Mouse (Mus musculus) hindbrain, embryonic 10.5 days (tissue): ENCODE results near the gene Arhgef3. TPM values are rescaled to one million over a fixed set of nuclear protein-coding genes. Genes with fewer than 3 reads are reported as not detected.
"Not testable (repeated sequence)": the region's sequence is repeated elsewhere in the genome, so short reads cannot be mapped to it uniquely, and the experiment has no call there.

Experiments used
- DNase-seq: peaks from one replicate; pipeline ENCODE4 v3.0.0-alpha.2; 2017; ENCODE audit warnings: low spot score
- H3K27ac ChIP-seq: fragments of 300-500 bp; sonication (generic); 2 replicates; pipeline ENCODE4 v1.5.1; 2016; ENCODE audit warnings: mild to moderate bottlenecking, moderate library complexity
- H3K27me3 ChIP-seq: fragments of 300-500 bp; sonication (generic); 2 replicates; pipeline ENCODE4 v1.6.1; 2016; ENCODE audit warnings: mild to moderate bottlenecking; ENCODE audit not compliant: poor library complexity, insufficient read depth, severe bottlenecking
- H3K36me3 ChIP-seq: fragments of 300-500 bp; sonication (generic); 2 replicates; pipeline ENCODE4 v1.6.1; 2016; ENCODE audit warnings: mild to moderate bottlenecking, moderate library complexity
- H3K4me1 ChIP-seq: fragments of 300-500 bp; sonication (generic); replicated peaks from 2 replicates; pipeline ENCODE4 v1.6.1; 2016; ENCODE audit warnings: mild to moderate bottlenecking
- H3K4me3 ChIP-seq: fragments of 300-500 bp; sonication (generic); 2 replicates; pipeline ENCODE4 v1.5.1; 2016; ENCODE audit warnings: mild to moderate bottlenecking, moderate library complexity
- H3K9me3 ChIP-seq: fragments of 300-500 bp; sonication (generic); 2 replicates; pipeline ENCODE4 v1.6.1; 2016; ENCODE audit warnings: mild to moderate bottlenecking, moderate library complexity
- WGBS: fragments of 180-500 bp; shearing (Covaris S2); methylation state at CpG from one replicate; pipeline ENCODE4 v1.1.7; 2016; 5-methylcytosine and 5-hydroxymethylcytosine counted together
- polyA plus RNA-seq: library from polyadenylated mRNA; unstranded; fragments of >200 nt; fragmentation: Nextera tagmentation; extraction: Ambion mirVana; gene quantifications from 2 replicates; pipeline ENCODE4 v1.2.1, GENCODE M21; 2016

Arhgef3 gene
- polyA plus RNA-seq, 1 experiment from 2014 or later = 3.6 TPM

DNA sequence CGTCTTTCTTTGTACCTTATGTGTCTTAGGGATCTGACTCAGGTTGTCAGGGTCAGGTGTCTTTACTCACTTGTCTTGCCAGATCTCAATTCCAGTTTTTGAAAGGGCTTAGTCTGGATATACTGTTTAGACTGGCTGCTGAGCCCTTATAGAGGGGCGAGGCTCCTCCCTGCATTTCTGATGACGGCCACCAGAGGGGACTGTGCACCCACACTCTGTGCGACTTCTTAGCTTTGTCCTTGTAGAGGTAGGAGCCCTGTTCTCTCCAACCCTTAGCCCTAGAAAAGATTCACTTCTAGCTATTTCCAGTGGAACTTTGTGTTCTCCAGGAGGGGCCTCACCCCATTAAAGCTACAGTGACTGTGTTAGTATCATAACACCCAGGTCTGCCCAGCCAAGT is 72.3 kb downstream of the Arhgef3 start:
- 7% methylated on average over 4 of the region's 4 CpGs for WGBS
- Histone ChIP-seq H3K4me3 (no peak overlapping the region), H3K27me3 (no peaks in the 10 kb centered on the region), H3K9me3 (no peaks in the 10 kb centered on the region), H3K27ac (no peak overlapping the region), H3K4me1 (peaks cover 4% of the 10 kb centered on the region; the same call in 1 of the 2 replicates), H3K36me3 (no peaks in the 10 kb centered on the region)
- DNase-seq = peak; percentile 77

DNA sequence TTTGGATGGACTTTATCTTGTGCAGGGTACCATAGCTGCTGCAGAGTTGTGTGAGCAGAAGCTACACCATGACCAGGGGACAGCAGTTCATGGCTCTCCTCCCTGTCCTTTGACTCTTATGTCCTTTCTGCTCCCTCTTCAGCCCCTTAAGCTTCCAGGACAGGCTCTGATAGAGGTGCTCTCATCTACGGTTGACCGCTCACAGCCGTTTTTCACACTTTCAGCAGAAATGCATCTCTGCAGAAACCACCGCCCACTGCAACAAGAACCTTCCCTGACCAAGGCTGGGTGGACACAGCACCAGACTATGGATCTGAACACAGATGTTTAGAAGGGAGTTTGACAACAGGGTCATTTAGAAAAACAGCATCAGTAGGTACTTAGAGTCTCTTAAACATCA is 73.2 kb downstream of the Arhgef3 start:
- no peak for DNase-seq
- 82% methylated on average over 4 of the region's 4 CpGs for WGBS
- Histone ChIP-seq H3K27me3 (no peaks in the 10 kb centered on the region), H3K36me3 (no peaks in the 10 kb centered on the region), H3K27ac (no peak overlapping the region), H3K4me1 (peaks cover 4% of the 10 kb centered on the region; the same call in 1 of the 2 replicates), H3K4me3 (no peak overlapping the region), H3K9me3 (no peaks in the 10 kb centered on the region)

DNA sequence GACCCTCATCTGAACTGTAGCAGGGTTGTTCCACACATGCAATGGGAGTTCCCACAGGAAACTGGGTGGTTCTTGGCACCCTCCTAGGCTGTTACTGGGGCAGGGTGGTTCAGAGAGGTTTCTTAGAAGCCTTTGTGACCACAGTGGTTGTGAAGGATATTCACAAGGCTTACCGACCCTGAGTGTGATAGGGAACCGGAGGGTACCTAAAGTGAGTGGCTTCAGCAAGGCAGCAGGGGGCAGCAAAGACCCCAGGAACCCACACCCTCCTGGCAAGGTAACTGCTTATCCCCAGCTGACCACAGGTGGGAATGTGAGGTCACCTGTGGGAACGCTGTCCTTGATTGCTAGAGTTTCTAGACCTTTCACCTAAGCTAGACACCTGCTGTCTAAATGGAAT is 77.8 kb downstream of the Arhgef3 start:
- DNase-seq = no peak
- H3K4me1 ChIP-seq = no peaks in the 10 kb centered on the region
- H3K27ac ChIP-seq = no peak overlapping the region
- 47% methylated on average over 3 of the region's 3 CpGs for WGBS
- no peak overlapping the region for H3K4me3 ChIP-seq
- no peaks in the 10 kb centered on the region for H3K27me3 ChIP-seq
- H3K9me3 ChIP-seq = no peaks in the 10 kb centered on the region
- no peaks in the 10 kb centered on the region for H3K36me3 ChIP-seq

DNA sequence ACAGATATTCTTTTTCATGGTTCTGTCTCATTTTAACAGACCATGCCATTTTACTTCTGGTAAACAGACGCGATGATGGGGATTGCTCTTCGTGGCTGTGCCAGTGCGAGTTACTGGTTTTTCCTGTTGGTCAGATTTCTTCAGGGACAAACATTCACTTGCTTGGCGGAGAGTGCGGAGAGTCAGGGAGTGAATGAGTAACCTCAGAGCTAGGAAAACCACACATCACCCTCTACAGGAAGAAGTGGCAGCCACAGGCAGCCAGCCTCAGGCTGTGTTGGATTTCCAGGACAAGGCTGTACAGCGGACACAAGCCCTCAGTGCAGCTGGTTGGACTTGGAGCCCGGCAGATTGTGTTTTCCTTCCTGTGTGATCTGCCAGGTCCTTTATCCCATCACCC is 82.3 kb downstream of the Arhgef3 start:
- WGBS = 86% methylated on average over 8 of the region's 8 CpGs
- no peaks in the 10 kb centered on the region for H3K4me1 ChIP-seq
- DNase-seq = no peak
- H3K9me3 ChIP-seq = no peaks in the 10 kb centered on the region
- no peaks in the 10 kb centered on the region for H3K27me3 ChIP-seq
- no peaks in the 10 kb centered on the region for H3K36me3 ChIP-seq
- H3K4me3 ChIP-seq = no peak overlapping the region
- H3K27ac ChIP-seq = no peak overlapping the region

- Histone ChIP-seq H3K4me3 (no peak overlapping the region), H3K36me3 (no peaks in the 10 kb centered on the region), H3K27ac (no peak overlapping the region), H3K9me3 (no peaks in the 10 kb centered on the region), H3K27me3 (no peaks in the 10 kb centered on the region), H3K4me1 (no peaks in the 10 kb centered on the region)
- WGBS = 92% methylated on average over 5 of the region's 5 CpGs
- no peak for DNase-seq
Observed at GRCm38 (mm10) chr14:27198490-27199089, 83.9 kb downstream of the Arhgef3 start.

GRCm38 (mm10) chr14:27199119-27199518 is 84.4 kb downstream of the Arhgef3 start:
- Histone ChIP-seq H3K4me3 (no peak overlapping the region), H3K27ac (no peak overlapping the region), H3K27me3 (no peaks in the 10 kb centered on the region), H3K4me1 (no peaks in the 10 kb centered on the region), H3K9me3 (no peaks in the 10 kb centered on the region), H3K36me3 (no peaks in the 10 kb centered on the region)
- no peak for DNase-seq
- 84% methylated on average over 3 of the region's 3 CpGs for WGBS

DNA sequence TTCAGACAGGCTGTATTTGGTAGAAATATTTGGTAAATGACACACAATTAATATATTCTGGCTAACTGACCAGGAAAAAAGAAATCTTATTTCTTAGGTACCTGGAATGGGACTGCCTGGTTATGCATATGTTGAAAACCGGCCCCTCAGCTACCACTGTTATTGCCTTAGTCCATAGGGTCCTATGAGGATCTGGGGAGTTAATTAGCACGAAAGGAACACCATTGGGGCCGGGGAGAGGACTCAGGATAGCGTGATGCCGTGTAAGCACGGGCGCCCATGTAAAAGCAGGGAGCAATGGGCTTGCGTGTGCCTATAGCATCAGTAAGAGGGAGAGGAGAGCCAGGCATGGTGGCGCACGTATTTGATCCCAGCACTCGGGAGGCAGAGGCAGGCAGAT is 85.2 kb downstream of the Arhgef3 start:
- Histone ChIP-seq H3K27me3 (no peaks in the 10 kb centered on the region), H3K4me1 (no peaks in the 10 kb centered on the region), H3K9me3 (no peaks in the 10 kb centered on the region), H3K4me3 (no peak overlapping the region), H3K27ac (no peak overlapping the region), H3K36me3 (no peaks in the 10 kb centered on the region)
- 91% methylated on average over 11 of the region's 11 CpGs for WGBS
- no peak for DNase-seq

DNA sequence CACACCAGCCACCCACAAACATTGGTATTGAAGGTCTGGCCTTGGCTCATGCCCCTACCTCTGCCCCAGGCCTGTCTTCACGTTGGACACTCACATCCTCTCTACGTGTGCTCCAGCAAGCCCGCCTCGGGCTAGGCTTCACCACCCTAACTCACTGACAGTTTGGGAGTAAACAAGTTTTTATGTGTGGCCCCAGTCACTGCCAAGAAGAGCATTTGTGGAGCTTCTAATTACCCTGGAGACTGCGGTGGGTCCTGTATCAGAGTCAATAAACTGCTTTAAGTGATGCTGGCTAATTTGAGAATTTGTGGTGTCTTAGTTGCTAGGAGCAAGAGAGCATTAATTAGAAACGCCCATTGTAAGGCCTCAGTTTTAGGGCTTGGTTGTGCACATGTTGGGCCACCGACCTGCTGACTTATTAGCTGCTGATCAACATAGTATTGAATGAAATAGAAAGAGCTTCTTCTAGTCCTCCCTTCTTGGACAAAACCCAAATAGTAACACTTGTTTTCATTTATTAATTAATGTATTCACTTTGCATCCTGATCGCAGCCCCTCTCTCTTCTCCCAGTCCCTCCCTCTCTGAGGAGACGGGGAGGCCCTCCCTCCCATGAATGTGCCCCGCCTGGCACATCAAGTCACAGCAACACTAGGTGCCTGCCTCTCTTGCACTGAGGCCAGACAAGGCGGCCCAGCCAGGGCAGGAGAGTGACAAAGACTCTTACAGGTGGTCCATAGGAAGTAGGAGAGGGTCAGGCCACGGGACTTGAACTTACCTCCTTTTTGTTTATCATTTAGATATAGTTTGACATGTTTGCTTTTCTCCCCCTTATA is 86.3 kb downstream of the Arhgef3 start:
- no peaks in the 10 kb centered on the region for H3K9me3 ChIP-seq
- no peaks in the 10 kb centered on the region for H3K4me1 ChIP-seq
- H3K27me3 ChIP-seq = no peaks in the 10 kb centered on the region
- no peak overlapping the region for H3K4me3 ChIP-seq
- no peak for DNase-seq
- no peaks in the 10 kb centered on the region for H3K36me3 ChIP-seq
- H3K27ac ChIP-seq = no peak overlapping the region
- 78% methylated on average over 12 of the region's 12 CpGs for WGBS

DNA sequence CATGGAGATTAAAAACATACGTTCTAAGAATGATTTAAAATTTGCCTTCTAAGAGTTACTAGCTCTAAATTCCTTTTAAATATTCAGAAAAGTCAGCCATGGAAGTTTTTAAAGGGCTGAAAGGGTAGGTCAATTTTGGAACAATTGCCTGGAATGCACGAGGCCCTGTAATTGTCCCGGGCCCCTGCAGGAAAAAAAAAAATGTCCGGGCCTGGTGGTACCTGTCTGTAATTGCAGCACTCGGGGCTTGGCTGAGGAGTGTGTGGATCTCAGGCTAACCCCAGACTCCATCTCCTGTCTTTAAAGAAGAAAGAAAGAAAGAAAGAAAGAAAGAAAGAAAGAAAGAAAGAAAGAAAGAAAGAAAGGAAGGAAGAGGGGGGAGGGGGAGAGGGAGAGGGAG is 87.1 kb downstream of the Arhgef3 start:
- DNase-seq = no peak
- H3K27me3 ChIP-seq = no peaks in the 10 kb centered on the region
- H3K4me3 ChIP-seq = no peak overlapping the region
- H3K4me1 ChIP-seq = no peaks in the 10 kb centered on the region
- H3K36me3 ChIP-seq = no peaks in the 10 kb centered on the region
- no peaks in the 10 kb centered on the region for H3K9me3 ChIP-seq
- no peak overlapping the region for H3K27ac ChIP-seq
- 53% methylated on average over 5 of the region's 5 CpGs for WGBS

- Histone ChIP-seq H3K27me3 (no peaks in the 10 kb centered on the region), H3K4me3 (no peak overlapping the region), H3K4me1 (no peaks in the 10 kb centered on the region), H3K9me3 (no peaks in the 10 kb centered on the region), H3K36me3 (no peaks in the 10 kb centered on the region), H3K27ac (no peak overlapping the region)
- DNase-seq = no peak
- 86% methylated on average over 2 of the region's 2 CpGs for WGBS
Observed at GRCm38 (mm10) chr14:27204704-27205103, 90.0 kb downstream of the Arhgef3 start.

DNA sequence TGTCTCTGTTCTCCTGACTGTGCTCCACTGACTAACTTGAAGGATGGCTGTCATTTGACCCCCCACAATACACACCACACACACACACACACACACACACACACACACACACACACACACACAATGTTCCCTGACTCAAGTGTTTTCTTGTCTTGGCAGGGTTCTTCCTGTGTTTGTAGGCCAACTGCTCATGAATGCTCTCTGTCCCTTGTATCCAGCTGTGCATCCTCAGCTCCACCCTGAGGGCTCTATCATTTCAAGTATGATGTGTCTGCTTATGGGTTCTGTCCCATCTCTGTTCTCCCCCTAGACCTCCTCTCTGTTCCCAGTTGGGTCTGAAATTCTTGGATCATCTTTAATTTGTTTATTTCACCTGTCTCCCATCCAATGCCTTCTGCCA is 91.7 kb downstream of the Arhgef3 start:
- H3K27me3 ChIP-seq = no peaks in the 10 kb centered on the region
- H3K4me3 ChIP-seq = no peak overlapping the region
- no peak for DNase-seq
- H3K27ac ChIP-seq = no peak overlapping the region
- no peaks in the 10 kb centered on the region for H3K9me3 ChIP-seq
- no peaks in the 10 kb centered on the region for H3K36me3 ChIP-seq
- no peaks in the 10 kb centered on the region for H3K4me1 ChIP-seq

DNA sequence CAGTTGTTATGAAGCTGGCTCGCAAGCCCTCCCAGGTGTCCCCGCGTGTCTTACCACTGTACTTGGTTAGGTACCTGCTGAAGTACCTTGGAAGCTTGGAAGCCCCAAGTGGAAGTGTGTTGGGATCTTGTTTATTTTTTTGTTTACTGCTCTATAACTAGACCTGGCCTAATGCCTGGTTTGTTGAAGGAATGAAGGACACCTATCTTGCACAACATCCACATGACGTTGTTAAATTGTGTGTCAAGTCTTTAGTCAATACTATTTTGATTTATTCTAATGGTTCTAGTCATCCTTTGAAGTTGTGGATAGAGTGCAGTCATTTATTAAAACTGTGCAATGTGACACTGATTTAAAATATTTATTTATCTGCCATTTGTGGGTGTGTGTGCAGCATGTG is 94.8 kb downstream of the Arhgef3 start:
- DNase-seq = no peak
- 93% methylated on average over 4 of the region's 4 CpGs for WGBS
- H3K4me3 ChIP-seq = no peak overlapping the region
- H3K36me3 ChIP-seq = no peaks in the 10 kb centered on the region
- no peaks in the 10 kb centered on the region for H3K9me3 ChIP-seq
- H3K27me3 ChIP-seq = no peaks in the 10 kb centered on the region
- 0 out of 2 replicates have a peak, but pooled peaks cover 3% of the 10 kb centered on the region for H3K4me1 ChIP-seq
- no peak overlapping the region for H3K27ac ChIP-seq

DNA sequence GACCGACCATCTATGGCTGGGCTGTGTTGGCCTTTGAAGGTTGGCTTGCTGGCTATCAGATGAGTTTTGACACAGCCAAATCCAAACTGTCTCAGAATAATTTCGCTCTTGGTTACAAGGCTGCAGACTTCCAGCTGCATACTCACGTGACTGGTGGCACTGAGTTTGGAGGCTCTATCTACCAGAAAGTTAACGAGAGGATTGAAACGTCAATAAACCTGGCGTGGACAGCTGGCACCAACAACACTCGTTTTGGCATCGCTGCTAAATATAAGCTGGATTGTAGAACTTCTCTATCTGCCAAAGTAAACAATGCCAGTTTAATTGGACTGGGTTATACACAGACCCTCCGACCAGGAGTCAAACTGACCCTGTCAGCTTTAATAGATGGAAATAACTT is 96.1 kb downstream of the Arhgef3 start:
- H3K27me3 ChIP-seq, DNase-seq, H3K4me3 ChIP-seq, H3K36me3 ChIP-seq, H3K4me1 ChIP-seq, H3K27ac ChIP-seq, H3K9me3 ChIP-seq: not testable (repeated sequence)
- 89% methylated on average over 9 of the region's 9 CpGs for WGBS
